Mouse (Mus musculus) right cerebral cortex, postnatal 36 days (tissue): ENCODE measurements around the gene Tubg2.

ENCODE experiments used
- DNase-seq, 2 experiments: peaks; one replicate each; pipeline ENCODE4 v3.0.0; 2022; ENCODE audit warnings: low spot score in 2 of 2, mixed read lengths in 1 of 2

Gene Tubg2

DNA sequence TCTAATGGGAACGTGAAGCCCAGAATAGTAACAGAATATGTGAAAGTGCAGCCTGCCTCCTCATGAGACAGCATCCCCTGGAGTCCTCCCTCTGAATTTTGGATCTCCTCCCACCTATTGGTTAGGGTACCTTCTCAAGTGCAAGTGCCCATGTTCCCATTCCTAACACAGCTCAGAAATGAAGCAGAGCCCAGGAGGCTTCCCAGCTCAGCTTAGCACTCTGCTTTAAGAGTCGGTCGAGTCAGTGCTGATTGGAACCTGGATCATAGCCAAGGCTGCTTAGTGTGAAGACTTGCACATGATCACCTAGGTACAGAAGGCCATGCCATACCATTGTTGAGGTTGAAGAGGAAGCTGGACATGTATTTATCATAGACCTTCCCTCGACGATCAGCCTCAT lies 38.4 kb downstream of the Tubg2 start:
- DNase-seq = no peak

DNA sequence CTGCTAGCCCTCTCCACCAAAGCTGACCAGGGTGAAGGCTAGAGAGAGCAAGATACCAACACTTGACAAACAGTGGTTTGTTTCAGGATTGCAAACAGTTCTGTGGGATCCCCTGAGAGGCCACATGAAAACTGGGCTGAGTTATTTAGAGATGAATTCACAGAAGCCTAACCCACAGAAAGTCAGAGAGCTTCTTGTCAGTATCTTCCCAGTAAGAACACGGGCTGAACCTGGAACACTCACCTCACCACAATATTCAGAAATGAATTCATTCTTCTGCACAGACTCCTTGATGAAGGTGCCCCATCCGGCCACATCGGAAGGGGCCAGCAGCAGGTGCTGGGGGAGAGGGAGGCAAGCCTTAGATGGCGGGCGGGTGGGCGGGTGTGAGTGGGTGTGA lies 38.9 kb downstream of the Tubg2 start:
- DNase-seq = no peak

DNA sequence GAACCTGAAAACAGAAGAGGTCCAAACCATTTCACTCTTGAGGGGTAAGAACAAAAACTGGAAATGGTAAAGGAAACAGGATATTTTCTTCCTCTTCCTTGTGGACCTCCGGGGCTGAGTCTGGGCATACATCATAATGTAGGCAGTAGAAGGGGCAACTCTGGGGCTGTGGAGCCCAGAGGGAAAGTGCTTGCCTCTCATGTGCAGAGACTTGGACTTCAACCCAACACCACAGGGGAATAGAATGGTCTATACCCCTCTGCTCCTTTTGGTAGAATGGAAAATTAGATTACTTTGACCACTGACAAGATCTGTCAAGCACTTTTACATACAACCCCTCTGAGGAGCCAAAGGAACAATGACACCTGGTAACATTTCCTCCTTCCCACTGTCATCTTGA lies 39.4 kb downstream of the Tubg2 start:
- DNase-seq = no peak

DNA sequence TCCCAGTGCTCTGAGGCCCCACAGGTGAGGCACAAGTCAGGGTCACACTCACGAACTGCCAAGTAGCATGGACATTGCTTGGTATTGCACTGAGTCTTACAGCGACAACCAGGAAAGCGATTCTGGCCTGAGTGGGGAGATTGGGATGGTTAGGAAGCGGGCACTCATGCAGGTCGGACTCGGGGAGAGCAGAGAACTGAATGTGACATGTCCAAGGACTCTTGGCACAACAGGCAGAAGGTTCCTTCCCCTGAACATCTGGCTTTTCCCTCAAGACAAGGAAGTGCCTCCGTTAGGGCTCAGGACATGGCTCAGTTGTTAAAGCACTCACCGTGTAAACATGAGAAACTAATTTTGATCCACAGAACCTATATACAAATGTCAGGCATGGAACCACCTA lies 39.9 kb downstream of the Tubg2 start:
- no peak for DNase-seq

DNA sequence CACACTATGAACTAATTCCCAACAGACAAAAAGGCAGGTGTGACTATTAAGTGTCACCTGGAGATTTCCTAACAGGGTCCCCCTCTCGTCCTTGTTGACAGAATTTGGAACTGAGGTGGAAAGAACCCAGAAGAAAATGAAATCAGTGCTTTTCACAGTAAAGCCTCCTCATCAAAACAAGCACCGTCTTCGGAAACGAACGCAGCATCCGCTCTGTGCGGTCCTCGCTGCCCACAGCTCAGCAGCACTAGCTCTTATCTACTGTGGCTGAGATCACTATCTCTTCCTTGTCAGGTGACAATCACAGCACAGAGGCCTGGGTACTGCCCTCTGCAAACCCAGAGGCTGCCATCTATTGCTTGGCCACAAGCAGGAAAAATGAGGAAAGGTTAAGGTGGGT lies 40.5 kb downstream of the Tubg2 start:
- no peak for DNase-seq

DNA sequence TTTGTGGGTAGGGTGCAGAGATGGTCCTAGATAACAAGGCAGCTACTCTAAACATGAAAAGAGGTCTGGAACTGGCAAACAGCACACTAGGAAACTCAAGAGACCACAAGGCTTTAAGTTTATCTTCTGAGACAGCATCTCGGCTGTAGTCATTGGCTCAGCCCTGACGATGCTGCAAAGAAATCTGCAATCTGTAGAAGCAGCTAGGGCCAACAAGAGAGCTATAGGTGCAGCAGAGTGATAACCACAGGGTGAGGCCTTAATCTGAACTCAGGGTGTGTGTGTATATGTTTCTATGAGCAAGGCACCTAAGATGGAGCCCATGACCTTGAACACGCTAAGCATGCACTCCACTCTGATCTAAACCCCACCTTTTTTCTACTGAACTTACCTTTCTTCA lies 43.8 kb downstream of the Tubg2 start:
- DNase-seq = no peak

DNA sequence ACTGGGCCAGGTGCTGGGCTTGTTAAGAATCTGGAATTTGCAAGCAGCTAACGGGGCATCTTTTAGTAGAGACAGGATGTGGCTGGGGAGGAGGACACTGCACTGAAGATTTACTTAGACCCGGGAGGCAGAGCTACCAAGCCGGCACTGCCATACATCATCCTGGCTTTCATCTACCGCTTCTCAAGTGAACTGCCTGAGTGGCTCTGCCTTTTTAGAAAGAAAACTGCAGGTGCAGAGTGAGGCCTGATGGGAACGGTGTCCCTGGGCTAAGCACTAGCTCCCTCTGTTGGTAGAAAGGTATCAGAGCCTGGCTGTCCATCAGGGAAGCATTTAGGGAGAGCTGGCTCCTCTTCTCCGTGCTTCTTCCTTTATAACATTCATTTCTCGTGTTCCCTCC lies 45.3 kb downstream of the Tubg2 start:
- no peak for DNase-seq
